ENCODE assay signal across 34 mouse cellular contexts in the genomic region with DNA sequence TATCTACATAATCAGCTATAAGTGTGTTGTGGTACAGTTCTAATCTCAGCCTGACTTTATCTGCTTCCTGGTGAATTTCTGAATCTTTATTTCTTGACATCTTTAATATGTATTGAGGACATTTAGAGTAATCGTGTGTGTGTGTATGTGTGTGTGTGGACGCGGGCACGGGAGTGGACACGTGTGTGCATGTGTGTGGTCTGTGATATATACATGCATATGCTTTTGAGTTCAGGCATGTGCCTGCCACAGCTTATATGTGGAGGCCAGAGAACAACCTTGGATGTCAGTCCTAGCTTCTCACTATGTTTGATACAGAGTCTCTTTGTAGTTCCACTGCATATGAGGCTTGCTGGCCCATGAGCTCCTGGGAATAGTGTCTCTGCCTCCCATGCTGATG. TPM values are rescaled to one million over a fixed set of nuclear protein-coding genes. Genes with fewer than 3 reads are reported as not detected.
"Had no signal": no experiment of that assay in that cellular context is flagged by ENCODE, and none has a peak within 500 bp of the region (broad histone marks: within the 10 kb centered on the region; RNA-seq: fewer than 3 reads in every experiment).

No protein-coding gene starts in this region.

- H3K36me3 ChIP-seq: heart, embryonic 12.5 days; heart, embryonic 13.5 days; heart, embryonic 15.5 days; hindbrain, embryonic 10.5 days; hindbrain, embryonic 12.5 days; hindbrain, embryonic 13.5 days; hindbrain, embryonic 15.5 days; intestine, embryonic 15.5 days; kidney, embryonic 15.5 days had no signal

- H3K27me3 ChIP-seq: heart, embryonic 12.5 days; heart, embryonic 13.5 days; heart, embryonic 15.5 days; hindbrain, embryonic 12.5 days; hindbrain, embryonic 13.5 days; hindbrain, embryonic 15.5 days; intestine, embryonic 15.5 days; kidney, embryonic 15.5 days had no signal

- H3K9me3 ChIP-seq: heart, embryonic 13.5 days; heart, embryonic 15.5 days; hindbrain, embryonic 10.5 days; hindbrain, embryonic 12.5 days; hindbrain, embryonic 13.5 days; hindbrain, embryonic 15.5 days; intestine, embryonic 15.5 days had no signal

- H3K27ac ChIP-seq: heart, embryonic 13.5 days; heart, embryonic 15.5 days; hindbrain, embryonic 10.5 days; hindbrain, embryonic 12.5 days; hindbrain, embryonic 13.5 days; hindbrain, embryonic 14.5 days; hindbrain, embryonic 15.5 days; hindbrain, postnatal 0 days; intestine, embryonic 15.5 days; kidney, embryonic 15.5 days; kidney, postnatal 0 days; left cerebral cortex, adult 2 months had no signal

- H3K4me1 ChIP-seq: hindbrain, embryonic 10.5 days; hindbrain, embryonic 12.5 days; hindbrain, embryonic 13.5 days; hindbrain, embryonic 15.5 days; intestine, embryonic 15.5 days; kidney, embryonic 15.5 days had no signal

- H3K9ac ChIP-seq: heart, embryonic 12.5 days; heart, embryonic 13.5 days; heart, embryonic 15.5 days; hindbrain, embryonic 12.5 days; hindbrain, embryonic 13.5 days; hindbrain, embryonic 14.5 days; hindbrain, embryonic 15.5 days; intestine, embryonic 15.5 days; kidney, embryonic 15.5 days had no signal

- H3K4me2 ChIP-seq: heart, embryonic 11.5 days; heart, embryonic 12.5 days; heart, embryonic 13.5 days; heart, embryonic 15.5 days; hindbrain, embryonic 12.5 days; hindbrain, embryonic 13.5 days; hindbrain, embryonic 14.5 days; hindbrain, embryonic 15.5 days; intestine, embryonic 15.5 days; kidney, embryonic 15.5 days had no signal

- DNase-seq: heart, postnatal 10 days; heart, postnatal 14 days; heart, postnatal 36 days; heart, postnatal 4 days; kidney, adult 11 months; kidney, adult 18-20 months; kidney, adult 2 months; kidney, adult 8-10 months; kidney, adult 9 months; kidney, postnatal 10 days; kidney, postnatal 14 days; kidney, postnatal 25 days; kidney, postnatal 36 days; kidney, postnatal 4 days had no signal

- H3K4me3 ChIP-seq: heart, embryonic 12.5 days; heart, embryonic 13.5 days; heart, embryonic 15.5 days; hindbrain, embryonic 10.5 days; hindbrain, embryonic 12.5 days; hindbrain, embryonic 13.5 days; hindbrain, embryonic 15.5 days; intestine, embryonic 15.5 days; kidney, embryonic 15.5 days; left cerebral cortex, adult 2 months had no signal

RNA-seq across cellular contexts. Expression of a gene that starts 4.1 kb away (rescaled TPM):
- total RNA-seq: heart, postnatal 14 days; heart, postnatal 25 days; heart, postnatal 36 days; heart, postnatal 4 days; hindbrain, postnatal 0 days had no signal
- polyA plus RNA-seq: heart, embryonic 13.5 days; hindbrain, embryonic 10.5 days; hindbrain, embryonic 12.5 days; kidney, embryonic 14.5 days; kidney, embryonic 16.5 days had no signal

RNA-seq across cellular contexts. Expression of a gene that starts 23.1 kb away (rescaled TPM):
- polyA plus RNA-seq: hindbrain, embryonic 11.5 days had no signal

RNA-seq across cellular contexts. Expression of a gene that starts 27.1 kb away (rescaled TPM):
- total RNA-seq: heart, postnatal 10 days; heart, postnatal 25 days; heart, postnatal 36 days; hematopoietic stem cell, adult 5-6 weeks had no signal
- polyA plus RNA-seq: heart, embryonic 15.5 days; intestine, embryonic 15.5 days; large intestine, adult 2 months had no signal
